Comparison of ENCODE assay signal across 8 mouse cellular contexts in genomic region chr13:100014906-100015895, GRCm38 (mm10). TPM values are rescaled to one million over a fixed set of nuclear protein-coding genes. Genes with fewer than 3 reads are reported as not detected.
A peak's percentile ranks its signal among the peaks of the same experiment; 100 is the strongest.
DNase-seq lines count a peak whose midpoint lies in the region; ATAC-seq lines count a peak whose summit lies in the region.

Gene Mccc2 (minus strand): TSS chr13:100015639.

- peak; percentile 90 to 93 for DNase-seq in adrenal gland, adult (ENCODE audit: inconsistent age in 2 of 2, low spot score in 1 of 2)
- DNase-seq in embryo, embryonic 10.5 days (ENCODE audit: low spot score), result peak; percentile 96
- peak; percentile 88 for DNase-seq in gastrocnemius, postnatal 14 days
- peak; percentile 78 to 93 for DNase-seq in left cerebral cortex, postnatal 10 days (ENCODE audit: extremely low spot score in 1 of 2, low spot score in 2 of 2)
- peak; percentile 83 for DNase-seq in right cerebral cortex, postnatal 25 days
- peak; percentile 81 to 84 for DNase-seq in urinary bladder, postnatal 4 days (ENCODE audit: low spot score in 2 of 2)

- peak; percentile 100 for ATAC-seq in inflammation-experienced regulatory T-cells, adult 6 months
- ATAC-seq in megakaryocyte-erythroid progenitor cell, adult 5-6 weeks (replicated peaks; ENCODE audit: low FRiP score, low TSS enrichment, poor library complexity, severe bottlenecking), result peak; percentile 100

- intact Hi-C loops in gastrocnemius, postnatal 14 days (cut with DNase I; ENCODE audit: low total_unique reads), result no loop called here
- intact Hi-C loops in left cerebral cortex, postnatal 10 days (cut with DNase I), result loop anchor here (5.0 kb wide), 1 partner anchor 658 kb away; no protein-coding TSS in a partner anchor

RNA-seq across cellular contexts. Expression of gene Mccc2, which starts in this region (rescaled TPM):
- 10 to 100 TPM; 35.3 to 37.4 TPM for total RNA-seq in gastrocnemius, postnatal 14 days (2021)
- 10 to 100 TPM; 10.1 to 16.4 (median 13.5) TPM for polyA plus RNA-seq in inflammation-experienced regulatory T-cells, adult 6 months (2017; shearing (Covaris generic))
- total RNA-seq in left cerebral cortex, postnatal 10 days (2021), result 10 to 100 TPM; 28.6 to 30.6 TPM
- total RNA-seq in megakaryocyte-erythroid progenitor cell, adult 5-6 weeks (2014; fragmentation: Nextera tagmentation), result 22.9 and 25.3 TPM in 2 replicates
- 27.6 and 31.6 TPM in 2 replicates for total RNA-seq in megakaryocyte-erythroid progenitor cell, adult 5-6 weeks (2017)

Comparison
In these comparisons a context has a peak if more than half of its experiments do, and no peak if none do; other contexts are left out.
1. Peak in every context shown above with its lines: DNase-seq and ATAC-seq.